Mouse (Mus musculus) kidney, embryonic 14.5 days (tissue): ENCODE data around the gene Tnfsf15. TPM values are rescaled to one million over a fixed set of nuclear protein-coding genes. Genes with fewer than 3 reads are reported as not detected.
A peak's percentile ranks its signal among the peaks of the same experiment; 100 is the strongest.

ENCODE experiments used
- ATAC-seq: fragments of 200-750 bp; cut with Nextera tagmentation; 2 replicates; pipeline ENCODE4 v1.8.0; 2017; ENCODE audit warnings: moderate number of reproducible peaks, mild to moderate bottlenecking, moderate TSS enrichment, moderate library complexity; ENCODE audit not compliant: low FRiP score, low TSS enrichment
- H3K27ac ChIP-seq: fragments of 300-500 bp; sonication (generic); 2 replicates; pipeline ENCODE4 v1.5.1; 2014; ENCODE audit warnings: low read depth, mild to moderate bottlenecking, low read length, moderate library complexity, mixed read lengths
- H3K27me3 ChIP-seq: fragments of 300-500 bp; sonication (generic); 2 replicates; pipeline ENCODE4 v1.6.1; 2014; ENCODE audit warnings: mild to moderate bottlenecking, low read length; ENCODE audit not compliant: control insufficient read depth, insufficient read depth
- H3K36me3 ChIP-seq: fragments of 300-500 bp; sonication (generic); 2 replicates; pipeline ENCODE4 v1.6.1; 2014; ENCODE audit warnings: low read length, mixed read lengths; ENCODE audit not compliant: control insufficient read depth, insufficient read depth
- H3K4me1 ChIP-seq: fragments of 300-500 bp; sonication (generic); 2 replicates; pipeline ENCODE4 v1.6.1; 2014; ENCODE audit warnings: low read length, mixed read lengths; ENCODE audit not compliant: control insufficient read depth, insufficient read depth
- H3K4me2 ChIP-seq: fragments of 300-500 bp; sonication (generic); replicated peaks from 2 replicates; pipeline ENCODE4 v1.6.1; 2014; ENCODE audit warnings: low read depth, mild to moderate bottlenecking, low read length
- H3K4me3 ChIP-seq: fragments of 300-500 bp; sonication (generic); 2 replicates; pipeline ENCODE4 v1.5.1; 2014; ENCODE audit warnings: mild to moderate bottlenecking, low read length
- H3K9ac ChIP-seq: fragments of 300-500 bp; sonication (generic); 2 replicates; pipeline ENCODE4 v1.6.1; 2014; ENCODE audit warnings: low read depth, mild to moderate bottlenecking, low read length, moderate library complexity
- H3K9me3 ChIP-seq: fragments of 300-500 bp; sonication (generic); 2 replicates; pipeline ENCODE4 v1.6.1; 2016; ENCODE audit warnings: low read length; ENCODE audit not compliant: control insufficient read depth
- WGBS: fragments of 180-500 bp; shearing (Covaris S2); extraction: QIAGEN DNeasy Blood & Tissue Kit; methylation state at CpG from one replicate; pipeline ENCODE4 v1.1.7; 2014; 5-methylcytosine and 5-hydroxymethylcytosine counted together
- polyA plus RNA-seq: library from polyadenylated mRNA; unstranded; fragments of >200 nt; fragmentation: Nextera tagmentation; extraction: Ambion mirVana; gene quantifications from 2 replicates; pipeline ENCODE4 v1.2.1, GENCODE M21; 2014

Tnfsf15 gene
- 0.49 and 0.59 TPM in 2 replicates for polyA plus RNA-seq

DNA sequence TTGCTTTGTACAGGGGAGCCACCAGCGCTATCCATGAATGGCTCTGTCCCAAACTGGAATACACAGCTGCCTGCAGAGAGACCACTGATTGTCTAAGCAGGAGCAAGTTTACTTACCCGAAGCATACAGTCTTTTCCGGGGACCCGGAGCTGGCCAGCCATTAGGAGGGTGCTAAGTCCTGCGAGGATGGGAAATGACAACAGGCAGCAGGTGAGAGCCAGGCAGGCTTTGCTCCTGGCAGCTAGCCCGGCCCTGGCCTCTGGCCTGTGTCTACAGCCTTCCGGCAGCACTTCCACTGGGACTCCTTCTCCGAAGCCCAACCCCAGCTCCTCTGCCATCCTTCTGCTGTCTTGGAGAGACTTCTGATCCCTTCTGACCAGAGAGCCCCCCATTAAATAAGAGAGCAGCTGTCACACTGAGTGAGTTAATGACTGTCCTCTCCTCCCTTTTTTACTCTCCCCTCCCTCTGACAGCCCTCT lies at the start of gene Tnfsf15:
TSS of gene Tnfsf15 (minus strand) at position 421 of the 479 bp plus-strand sequence.
- WGBS: 39% methylated on average over 8 of the region's 8 CpGs
- H3K4me2 ChIP-seq: no peak within 1 kb of the TSS; the same call in 1 of the 2 replicates
- no peaks in the 10 kb centered on the region for H3K9me3 ChIP-seq
- H3K4me3 ChIP-seq: 0 out of 2 replicates have a peak within 1 kb of the TSS, but pooled peaks have one; percentile 4
- H3K27me3 ChIP-seq: no peaks in the 10 kb centered on the region
- peaks cover 22% of the 10 kb centered on the region for H3K4me1 ChIP-seq
- H3K27ac ChIP-seq: no peak within 1 kb of the TSS
- H3K9ac ChIP-seq: no peak within 1 kb of the TSS
- ATAC-seq: peak; percentile 49
- H3K36me3 ChIP-seq: no peaks in the 10 kb centered on the region

DNA sequence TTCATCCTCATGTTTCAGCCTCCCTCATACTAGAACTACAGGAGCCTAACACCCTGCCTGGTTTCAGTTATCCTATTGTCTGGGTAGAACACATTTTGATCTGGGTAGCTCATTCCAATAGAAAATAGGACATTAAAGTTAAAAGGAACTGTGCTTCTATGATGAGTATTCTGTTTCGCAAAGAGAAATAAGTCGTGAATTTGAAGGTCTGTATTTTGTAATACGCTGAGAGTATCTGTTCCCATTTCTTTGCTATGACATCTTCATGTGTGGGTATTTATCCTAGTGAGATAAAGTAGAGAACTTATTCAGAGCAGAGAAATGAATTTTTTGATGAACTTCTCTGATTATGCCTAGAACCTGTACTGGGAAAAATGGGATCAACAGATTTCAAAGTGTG lies 47.4 kb upstream of the Tnfsf15 start:
- H3K4me1 ChIP-seq: no peaks in the 10 kb centered on the region
- H3K27ac ChIP-seq: no peak overlapping the region
- no peaks in the 10 kb centered on the region for H3K36me3 ChIP-seq
- WGBS: 96% methylated on average over 3 of the region's 3 CpGs
- no peaks in the 10 kb centered on the region for H3K27me3 ChIP-seq
- ATAC-seq: no peak
- no peak overlapping the region for H3K4me2 ChIP-seq
- H3K4me3 ChIP-seq: no peak overlapping the region
- H3K9ac ChIP-seq: no peak overlapping the region
- no peaks in the 10 kb centered on the region for H3K9me3 ChIP-seq

DNA sequence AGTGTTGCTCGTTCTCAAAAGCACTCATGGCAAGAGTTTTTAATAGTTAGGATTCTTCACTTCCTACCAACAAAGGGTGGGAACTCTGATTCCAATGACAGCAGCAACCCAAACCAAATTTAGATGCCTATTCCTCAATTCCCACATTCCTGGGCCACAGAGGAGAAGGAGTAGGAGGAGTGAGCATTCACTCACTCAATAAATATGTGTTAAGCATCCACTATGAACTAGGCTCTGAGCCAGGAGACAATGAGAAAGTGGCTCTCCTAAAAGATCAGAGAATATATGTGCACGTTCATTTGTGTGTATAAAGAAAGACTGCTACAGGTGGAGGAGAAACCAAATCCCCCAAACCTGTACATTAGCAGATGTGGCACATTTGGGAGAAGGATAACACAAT lies 40.6 kb upstream of the Tnfsf15 start:
- 67% methylated on average over 2 of the region's 2 CpGs for WGBS
- no peak overlapping the region for H3K4me2 ChIP-seq

GRCm38 (mm10) chr4:63783826-63784225 lies 38.9 kb upstream of the Tnfsf15 start:
- Histone ChIP-seq H3K9ac (no peak overlapping the region), H3K4me1 (no peaks in the 10 kb centered on the region), H3K27me3 (no peaks in the 10 kb centered on the region), H3K4me2 (no peak overlapping the region), H3K4me3 (no peak overlapping the region), H3K36me3 (no peaks in the 10 kb centered on the region), H3K27ac (0 out of 2 replicates have a peak overlapping the region, but pooled peaks have one; percentile 37), H3K9me3 (no peaks in the 10 kb centered on the region)
- WGBS: 32% methylated on average over 5 of the region's 5 CpGs
- no peak for ATAC-seq

More for the DNA sequence above, 40.6 kb upstream of the Tnfsf15 start:
- no peak overlapping the region for H3K9ac ChIP-seq
- H3K36me3 ChIP-seq: no peaks in the 10 kb centered on the region
- no peak overlapping the region for H3K27ac ChIP-seq
- no peaks in the 10 kb centered on the region for H3K4me1 ChIP-seq
- H3K4me3 ChIP-seq: no peak overlapping the region
- ATAC-seq: no peak
- no peaks in the 10 kb centered on the region for H3K27me3 ChIP-seq
- H3K9me3 ChIP-seq: no peaks in the 10 kb centered on the region

- H3K4me3 ChIP-seq: no peak overlapping the region
- no peak overlapping the region for H3K4me2 ChIP-seq
- no peak overlapping the region for H3K9ac ChIP-seq
- no peaks in the 10 kb centered on the region for H3K4me1 ChIP-seq
- no peak for ATAC-seq
- no peaks in the 10 kb centered on the region for H3K36me3 ChIP-seq
- 0 out of 2 replicates have a peak overlapping the region, but pooled peaks have one; percentile 37 for H3K27ac ChIP-seq
- no peaks in the 10 kb centered on the region for H3K9me3 ChIP-seq
- WGBS: 72% methylated on average over 7 of the region's 7 CpGs
- H3K27me3 ChIP-seq: no peaks in the 10 kb centered on the region
These were observed 38.2 kb upstream of the Tnfsf15 start for GRCm38 (mm10) chr4:63782970-63783613.

- Histone ChIP-seq H3K4me3 (no peak overlapping the region), H3K27me3 (no peaks in the 10 kb centered on the region), H3K9ac (no peak overlapping the region), H3K27ac (no peak overlapping the region), H3K4me1 (no peaks in the 10 kb centered on the region), H3K36me3 (no peaks in the 10 kb centered on the region), H3K4me2 (no peak overlapping the region), H3K9me3 (no peaks in the 10 kb centered on the region)
- no peak for ATAC-seq
- 78% methylated on average over 8 of the region's 8 CpGs for WGBS
These were observed 32.3 kb upstream of the Tnfsf15 start for GRCm38 (mm10) chr4:63777223-63777622.

DNA sequence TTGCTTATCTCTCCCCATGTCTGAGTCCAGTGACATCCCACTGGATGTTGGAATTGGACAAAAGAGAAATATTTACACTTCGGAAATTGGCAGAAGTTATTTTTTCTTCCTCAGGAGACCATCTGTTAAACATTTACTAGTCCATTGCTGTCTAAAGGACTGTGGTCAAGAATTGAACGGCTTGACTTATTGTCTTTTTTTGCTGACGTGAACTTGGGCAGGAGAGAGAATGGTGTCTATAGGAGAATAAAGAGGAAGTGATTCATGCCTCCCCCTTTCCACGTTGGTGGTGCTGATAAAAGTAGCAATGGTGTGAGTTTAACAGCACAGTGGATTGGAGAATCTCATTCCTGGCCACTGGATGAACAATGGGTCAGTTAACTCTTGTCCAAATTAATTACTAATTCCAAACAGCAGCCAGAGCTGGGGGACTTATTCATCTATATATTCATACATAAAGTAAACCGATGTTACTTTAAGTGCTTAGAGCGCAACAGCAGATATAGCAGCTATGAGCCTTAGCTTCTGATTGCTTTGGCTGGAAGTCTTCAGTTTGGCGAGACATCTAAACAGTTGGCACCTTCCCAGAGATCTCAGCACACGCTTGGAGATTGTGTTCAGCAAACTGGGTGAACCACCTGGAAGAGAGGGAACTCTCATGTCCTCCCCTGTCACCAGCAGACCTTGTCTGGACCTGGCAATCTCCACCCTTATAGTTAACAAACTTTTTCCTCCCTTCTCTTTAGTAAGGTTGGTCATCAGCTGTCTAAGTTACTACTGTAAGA lies 28.6 kb upstream of the Tnfsf15 start:
- H3K4me2 ChIP-seq: no peak overlapping the region
- no peak overlapping the region for H3K4me3 ChIP-seq
- 72% methylated on average over 8 of the region's 8 CpGs for WGBS
- H3K27ac ChIP-seq: no peak overlapping the region
- H3K9ac ChIP-seq: no peak overlapping the region
- H3K36me3 ChIP-seq: no peaks in the 10 kb centered on the region
- H3K27me3 ChIP-seq: no peaks in the 10 kb centered on the region
- no peaks in the 10 kb centered on the region for H3K9me3 ChIP-seq
- no peak for ATAC-seq
- no peaks in the 10 kb centered on the region for H3K4me1 ChIP-seq

GRCm38 (mm10) chr4:63772514-63772913 lies 27.6 kb upstream of the Tnfsf15 start:
- Histone ChIP-seq H3K36me3 (no peaks in the 10 kb centered on the region), H3K9ac (no peak overlapping the region), H3K9me3 (no peaks in the 10 kb centered on the region), H3K27me3 (no peaks in the 10 kb centered on the region), H3K4me1 (no peaks in the 10 kb centered on the region), H3K27ac (no peak overlapping the region), H3K4me2 (no peak overlapping the region), H3K4me3 (no peak overlapping the region)
- no peak for ATAC-seq
- 85% methylated on average over 2 of the region's 2 CpGs for WGBS

- Histone ChIP-seq H3K36me3 (no peaks in the 10 kb centered on the region), H3K27ac (no peak overlapping the region), H3K4me2 (no peak overlapping the region), H3K4me3 (no peak overlapping the region), H3K27me3 (no peaks in the 10 kb centered on the region), H3K9ac (no peak overlapping the region), H3K4me1 (no peaks in the 10 kb centered on the region), H3K9me3 (no peaks in the 10 kb centered on the region)
- no peak for ATAC-seq
- 78% methylated on average over 4 of the region's 4 CpGs for WGBS
These were observed 26.4 kb upstream of the Tnfsf15 start for GRCm38 (mm10) chr4:63771291-63771690.
